Mouse (Mus musculus) kidney, postnatal 0 days (tissue): ENCODE results near the gene Cryaa. TPM values are rescaled to one million over a fixed set of nuclear protein-coding genes. Genes with fewer than 3 reads are reported as not detected.
"Not testable (repeated sequence)": the region's sequence is repeated elsewhere in the genome, so short reads cannot be mapped to it uniquely, and the experiment has no call there.

Experiments used
- ATAC-seq: fragments of 200-750 bp; cut with Nextera tagmentation; replicated peaks from 2 replicates; pipeline ENCODE4 v1.8.0; 2017; ENCODE audit warnings: low read depth, moderate number of reproducible peaks, moderate TSS enrichment, moderate library complexity; ENCODE audit not compliant: low FRiP score
- DNase-seq: peaks from one replicate; pipeline ENCODE4 v3.0.0-alpha.2; 2016; ENCODE audit warnings: low spot score
- H3K27ac ChIP-seq: fragments of 300-500 bp; sonication (generic); 2 replicates; pipeline ENCODE4 v1.5.1; 2014; ENCODE audit warnings: mild to moderate bottlenecking
- H3K27me3 ChIP-seq: fragments of 300-500 bp; sonication (generic); 2 replicates; pipeline ENCODE4 v1.6.1; 2014; ENCODE audit warnings: low read length, mixed read lengths; ENCODE audit not compliant: insufficient read depth
- H3K36me3 ChIP-seq: fragments of 300-500 bp; sonication (generic); 2 replicates; pipeline ENCODE4 v1.6.1; 2014; ENCODE audit warnings: low read length, mixed read lengths; ENCODE audit not compliant: insufficient read depth
- H3K4me1 ChIP-seq: fragments of 300-500 bp; sonication (generic); replicated peaks from 2 replicates; pipeline ENCODE4 v1.6.1; 2014; ENCODE audit warnings: antibody characterized with exemption, low read length, mixed read lengths; ENCODE audit not compliant: insufficient read depth
- H3K4me2 ChIP-seq: fragments of 300-500 bp; sonication (generic); 2 replicates; pipeline ENCODE4 v1.6.1; 2014; ENCODE audit warnings: mild to moderate bottlenecking, low read length, moderate library complexity, mixed read lengths
- H3K4me3 ChIP-seq: fragments of 300-500 bp; sonication (generic); replicated peaks from 2 replicates; pipeline ENCODE4 v1.5.1; 2014; ENCODE audit warnings: low read depth, low read length
- H3K9ac ChIP-seq: fragments of 300-500 bp; sonication (generic); 2 replicates; pipeline ENCODE4 v1.6.1; 2014; ENCODE audit warnings: low read depth, low read length
- H3K9me3 ChIP-seq: fragments of 300-500 bp; sonication (generic); replicated peaks from 2 replicates; pipeline ENCODE4 v1.6.1; 2016; ENCODE audit warnings: low read length, inconsistent platforms, mixed read lengths
- CTCF ChIP-seq: IDR thresholded peaks from 2 replicates; pipeline ENCODE4 v1.5.1; 2016; ENCODE audit warnings: antibody characterized with exemption, low read depth, mild to moderate bottlenecking, moderate library complexity
- WGBS: fragments of 180-500 bp; shearing (Covaris S2); extraction: QIAGEN DNeasy Blood & Tissue Kit; methylation state at CpG from one replicate; pipeline ENCODE4 v1.1.7; 2014; 5-methylcytosine and 5-hydroxymethylcytosine counted together
- polyA plus RNA-seq: library from polyadenylated mRNA; unstranded; fragments of >200 nt; fragmentation: Nextera tagmentation; extraction: Ambion mirVana; gene quantifications from 2 replicates; pipeline ENCODE4 v1.2.1, GENCODE M21; 2015

Cryaa gene
- polyA plus RNA-seq, 1 experiment from 2014 or later, result 0.22 TPM

DNA sequence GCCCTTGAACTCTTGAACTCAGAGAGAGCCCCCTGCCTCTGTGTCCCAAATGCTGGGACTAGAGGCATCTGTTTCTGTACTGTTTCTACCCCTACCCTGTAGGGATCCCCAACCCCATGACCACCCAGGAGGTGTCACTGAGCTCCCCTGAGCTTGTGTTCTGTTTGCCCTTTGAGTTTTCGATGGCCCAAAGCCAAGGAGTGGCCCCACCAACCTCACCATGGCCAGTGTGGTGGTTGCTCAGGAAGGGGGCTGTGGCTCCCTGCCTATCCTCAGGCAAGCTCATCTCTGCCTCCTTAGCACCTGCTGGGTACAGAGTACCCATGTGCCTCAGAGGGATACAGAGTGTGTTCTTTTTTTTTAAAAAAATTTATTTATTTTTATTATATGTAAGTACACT is 17.3 kb downstream of the Cryaa start:
- no peaks in the 10 kb centered on the region for H3K36me3 ChIP-seq
- no peaks in the 10 kb centered on the region for H3K27me3 ChIP-seq
- H3K9ac ChIP-seq, result no peak overlapping the region
- no peak for TF ChIP-seq CTCF
- DNase-seq, result no peak
- H3K4me1 ChIP-seq, result peaks cover 7% of the 10 kb centered on the region; the same call in 1 of the 2 replicates
- H3K4me2 ChIP-seq, result no peak overlapping the region
- H3K27ac ChIP-seq, result no peak overlapping the region
- 100% methylated on average over 1 of the region's 1 CpGs for WGBS
- no peak overlapping the region for H3K4me3 ChIP-seq
- ATAC-seq, result no peak
- no peaks in the 10 kb centered on the region for H3K9me3 ChIP-seq

DNA sequence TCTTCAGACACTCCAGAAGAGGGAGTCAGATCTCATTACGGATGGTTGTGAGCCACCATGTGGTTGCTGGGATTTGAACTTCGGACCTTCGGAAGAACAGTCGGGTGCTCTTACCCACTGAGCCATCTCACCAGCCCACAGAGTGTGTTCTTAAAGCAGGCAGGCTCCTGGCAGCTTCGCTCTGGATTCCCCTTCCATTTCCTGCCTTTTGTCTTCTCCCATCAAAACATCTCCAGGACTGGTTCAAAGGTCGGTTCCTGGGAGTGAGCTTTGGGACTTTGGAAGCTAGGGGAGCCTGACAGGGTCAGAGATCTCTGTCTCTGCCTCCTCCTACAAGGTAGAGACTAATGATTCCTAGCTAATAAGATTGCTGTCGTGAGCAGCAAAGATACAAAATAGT is 17.7 kb downstream of the Cryaa start:
- 82% methylated on average over 7 of the region's 7 CpGs for WGBS
- not testable (repeated sequence) for H3K9me3 ChIP-seq, H3K4me1 ChIP-seq, H3K27me3 ChIP-seq, DNase-seq, H3K27ac ChIP-seq, H3K36me3 ChIP-seq, H3K9ac ChIP-seq, H3K4me2 ChIP-seq, ATAC-seq, H3K4me3 ChIP-seq

DNA sequence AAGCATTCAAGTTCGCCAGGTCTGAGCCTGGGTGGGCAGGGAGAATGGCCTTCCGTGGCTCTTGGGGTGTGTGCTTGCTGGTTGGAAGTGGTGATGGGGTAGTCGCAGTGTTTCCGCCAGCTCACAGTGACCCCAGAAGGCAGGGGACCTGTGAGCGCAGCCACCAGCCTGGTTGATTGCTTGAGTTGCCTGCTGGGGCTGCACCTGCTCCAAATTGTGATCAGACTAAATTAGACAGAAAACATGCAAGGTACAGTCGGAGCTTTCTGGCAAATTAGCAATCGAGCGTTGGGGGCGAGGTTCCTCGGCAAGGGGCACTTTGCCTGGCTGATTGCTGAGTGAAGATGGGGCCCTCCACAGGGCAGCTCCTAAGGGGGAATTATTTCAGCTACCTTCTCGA is 20.7 kb downstream of the Cryaa start:
- Histone ChIP-seq H3K36me3 (no peaks in the 10 kb centered on the region), H3K4me2 (no peak overlapping the region), H3K9ac (no peak overlapping the region), H3K27ac (no peak overlapping the region), H3K4me3 (no peak overlapping the region), H3K9me3 (no peaks in the 10 kb centered on the region), H3K27me3 (no peaks in the 10 kb centered on the region), H3K4me1 (peaks cover 3% of the 10 kb centered on the region; the same call in 1 of the 2 replicates)
- no peak for DNase-seq
- no peak for TF ChIP-seq CTCF
- WGBS, result 66% methylated on average over 11 of the region's 11 CpGs
- ATAC-seq, result no peak

DNA sequence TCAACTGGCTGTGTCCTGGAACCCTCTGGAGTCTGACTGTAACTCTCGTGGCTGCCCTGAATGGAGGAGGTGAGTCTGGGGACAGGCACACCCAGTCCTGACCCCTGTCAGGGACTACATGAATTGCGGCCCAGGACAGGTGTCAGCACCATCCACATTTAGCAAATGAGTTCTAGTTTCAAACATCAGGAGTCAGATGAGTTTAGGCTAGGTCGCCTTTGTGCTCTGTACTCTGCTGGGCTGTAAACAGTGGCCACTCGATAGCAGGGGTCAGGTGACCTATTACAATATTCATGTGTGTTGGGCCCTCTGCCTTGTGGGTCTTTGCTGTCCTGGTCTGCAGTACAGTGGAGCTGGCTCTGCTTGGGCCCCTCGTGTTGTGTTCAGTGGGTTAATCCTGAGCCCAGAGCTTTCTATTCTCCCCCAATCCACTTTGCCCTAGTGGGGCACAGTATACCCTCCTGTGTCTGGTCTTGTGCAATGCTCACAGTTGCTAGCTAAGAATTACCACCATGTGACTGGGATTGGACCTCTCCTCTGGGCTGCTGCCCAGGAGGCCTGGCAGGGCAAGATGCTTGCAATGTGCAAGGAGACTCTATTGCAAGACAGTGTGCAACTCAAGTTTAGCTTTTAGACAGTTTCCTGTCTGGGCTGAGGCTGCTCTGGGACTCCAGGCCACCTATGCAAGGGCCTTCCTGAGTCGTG is 25.8 kb downstream of the Cryaa start:
- WGBS, result 66% methylated on average over 6 of the region's 6 CpGs
- no peak overlapping the region for H3K27ac ChIP-seq
- DNase-seq, result no peak
- no peak for ATAC-seq
- H3K9me3 ChIP-seq, result no peaks in the 10 kb centered on the region
- H3K9ac ChIP-seq, result no peak overlapping the region
- H3K4me3 ChIP-seq, result no peak overlapping the region
- no peaks in the 10 kb centered on the region for H3K36me3 ChIP-seq
- H3K27me3 ChIP-seq, result no peaks in the 10 kb centered on the region
- no peak for TF ChIP-seq CTCF
- no peak overlapping the region for H3K4me2 ChIP-seq
- no peaks in the 10 kb centered on the region for H3K4me1 ChIP-seq

DNA sequence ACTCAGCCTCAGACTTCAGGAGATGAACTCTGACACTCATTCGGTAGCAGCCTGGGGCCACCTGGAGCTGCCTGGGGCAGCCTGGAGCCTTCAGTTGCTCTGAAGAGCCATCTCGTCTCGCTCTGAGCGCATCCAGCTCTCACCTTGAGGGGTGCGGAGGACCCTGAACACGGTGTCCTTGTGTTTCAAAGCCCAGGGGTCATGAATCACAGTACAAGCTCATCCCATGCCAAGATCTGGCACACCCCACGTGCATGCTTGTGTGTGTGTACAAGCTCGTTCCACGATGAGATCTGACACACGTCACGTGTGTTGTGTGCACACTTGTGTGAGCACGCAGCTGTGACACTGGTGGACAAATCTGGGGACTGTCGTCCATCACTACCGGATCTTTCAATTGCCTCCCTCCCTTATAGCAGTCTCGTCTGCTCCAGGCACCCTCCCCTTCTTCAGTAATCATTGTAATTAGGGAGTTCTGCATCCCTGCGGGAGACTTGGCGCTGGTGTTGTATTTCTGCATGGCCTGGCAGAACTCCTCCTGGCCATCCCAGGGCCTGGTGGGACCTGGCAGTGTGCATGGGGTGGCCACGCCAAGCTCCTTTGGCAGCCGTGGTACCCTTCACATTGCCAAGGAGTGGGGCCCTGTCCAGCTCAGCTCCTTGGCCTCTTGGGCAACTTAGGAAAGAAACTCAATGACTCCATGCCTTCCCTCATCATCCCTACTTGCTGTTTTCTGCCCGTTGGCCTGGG is 27.8 kb downstream of the Cryaa start:
- no peak overlapping the region for H3K4me2 ChIP-seq
- TF ChIP-seq CTCF, result no peak
- no peaks in the 10 kb centered on the region for H3K9me3 ChIP-seq
- DNase-seq, result peak; percentile 24
- no peak overlapping the region for H3K4me3 ChIP-seq
- no peaks in the 10 kb centered on the region for H3K36me3 ChIP-seq
- H3K27ac ChIP-seq, result no peak overlapping the region
- H3K9ac ChIP-seq, result no peak overlapping the region
- no peaks in the 10 kb centered on the region for H3K4me1 ChIP-seq
- ATAC-seq, result no peak
- no peaks in the 10 kb centered on the region for H3K27me3 ChIP-seq
- WGBS, result 51% methylated on average over 20 of the region's 20 CpGs

DNA sequence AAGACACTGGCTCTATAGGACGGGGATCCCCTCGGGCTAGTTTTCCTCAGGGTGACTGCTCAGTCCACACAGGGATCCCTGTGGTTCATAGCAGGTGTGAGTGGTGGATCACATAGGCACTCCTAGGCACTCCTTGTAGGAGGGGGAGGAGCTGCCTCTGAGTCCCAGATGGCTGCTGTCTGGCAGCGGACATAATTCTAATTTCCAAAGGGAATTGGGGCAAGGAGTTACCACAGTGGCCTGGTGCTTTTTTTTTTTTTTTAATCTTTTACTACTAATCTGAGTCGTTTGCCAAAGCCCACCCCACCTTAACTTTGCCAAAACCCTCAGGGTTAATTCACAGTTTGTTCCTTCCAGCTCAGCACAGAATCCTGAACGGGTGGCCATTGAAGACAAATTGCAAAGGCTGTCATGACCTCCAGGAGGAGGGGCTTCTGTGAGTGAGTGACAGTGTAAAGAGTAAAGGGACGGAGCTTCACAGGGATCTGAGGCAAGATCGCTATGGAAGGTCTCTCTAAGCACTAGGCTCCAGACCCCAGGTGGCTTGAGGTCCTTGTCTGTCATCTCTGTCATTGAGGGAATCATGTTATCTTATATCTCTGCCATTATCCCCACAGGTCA is 31.6 kb downstream of the Cryaa start:
- Histone ChIP-seq H3K36me3 (no peaks in the 10 kb centered on the region), H3K4me3 (no peak overlapping the region), H3K27ac (no peak overlapping the region), H3K4me1 (no peaks in the 10 kb centered on the region), H3K27me3 (no peaks in the 10 kb centered on the region), H3K9ac (no peak overlapping the region), H3K4me2 (no peak overlapping the region), H3K9me3 (no peaks in the 10 kb centered on the region)
- ATAC-seq (no peak), DNase-seq (no peak)
- WGBS, result 51% methylated on average over 7 of the region's 7 CpGs
- no peak for TF ChIP-seq CTCF
